Comparison of ENCODE assay signal across 21 mouse cellular contexts in the genomic region with DNA sequence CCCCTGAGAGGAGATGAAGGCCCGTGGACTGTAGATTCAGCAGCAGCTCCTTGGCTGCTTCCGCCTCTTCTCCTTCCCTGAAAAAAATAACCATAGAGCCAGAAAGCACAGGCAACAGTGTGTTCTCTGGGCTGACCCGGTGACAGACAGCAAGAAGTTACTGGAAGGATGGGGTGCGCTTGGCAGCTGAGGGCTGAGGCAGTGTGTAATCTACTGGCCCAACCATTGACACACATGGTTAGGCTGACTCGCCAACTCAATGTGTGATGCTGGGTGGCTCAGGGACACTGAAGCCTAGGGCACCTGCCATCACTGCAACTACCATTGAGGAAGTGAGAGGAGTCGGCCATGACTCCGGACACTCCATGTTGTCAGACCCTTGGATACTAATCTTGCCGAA. TPM values are rescaled to one million over a fixed set of nuclear protein-coding genes. Genes with fewer than 3 reads are reported as not detected.
"Had no signal": no experiment of that assay in that cellular context is flagged by ENCODE, and none has a peak within 500 bp of the region (broad histone marks: within the 10 kb centered on the region; RNA-seq: fewer than 3 reads in every experiment).

No protein-coding gene starts in this region.

- H3K36me3 ChIP-seq: stomach, embryonic 15.5 days had no signal

- ATAC-seq: midbrain, embryonic 16.5 days had no signal

- H3K27ac ChIP-seq: midbrain, embryonic 12.5 days; neural tube, embryonic 13.5 days; neural tube, embryonic 15.5 days; stomach, embryonic 15.5 days; stomach, postnatal 0 days had no signal

- H3K9me3 ChIP-seq: midbrain, embryonic 10.5 days; midbrain, embryonic 12.5 days; neural tube, embryonic 13.5 days; neural tube, embryonic 15.5 days; stomach, embryonic 15.5 days had no signal

- DNase-seq: lung, adult 18-20 months; lung, embryonic 14.5 days; lung, postnatal 10 days; lung, postnatal 4 days; midbrain, embryonic 14.5 days; right cerebral cortex, postnatal 14 days; thymus, adult 2 months; thymus, postnatal 25 days; thymus, postnatal 4 days had no signal

- H3K4me3 ChIP-seq: midbrain, embryonic 12.5 days; myocyte; neural tube, embryonic 13.5 days; neural tube, embryonic 15.5 days had no signal

- H3K27me3 ChIP-seq: midbrain, embryonic 12.5 days; neural tube, embryonic 13.5 days; neural tube, embryonic 15.5 days; stomach, embryonic 15.5 days had no signal

- H3K9ac ChIP-seq: lung, embryonic 14.5 days; midbrain, embryonic 12.5 days; neural tube, embryonic 13.5 days; neural tube, embryonic 15.5 days; stomach, embryonic 15.5 days had no signal

RNA-seq across cellular contexts. Expression of gene Gm20425, which starts 48.2 kb away (rescaled TPM):
- total RNA-seq: megakaryocyte-erythroid progenitor cell, adult 5-6 weeks had no signal
- polyA plus RNA-seq: lung, embryonic 14.5 days; midbrain, embryonic 10.5 days; myocyte; neural tube, embryonic 11.5 days; spleen, adult 2 months; thymus, adult 2 months; urinary bladder, adult 2 months had no signal

RNA-seq across cellular contexts. Expression of gene Trf, which starts 48.4 kb away (rescaled TPM):
- polyA plus RNA-seq: myocyte had no signal
